Mouse (Mus musculus) spleen, adult 12 weeks (tissue): ENCODE results near the gene Zbp1.

Experiments
- DNase-seq: peaks from one replicate; pipeline ENCODE4 v3.0.0; 2022; ENCODE audit warnings: low spot score

Zbp1 gene

DNA sequence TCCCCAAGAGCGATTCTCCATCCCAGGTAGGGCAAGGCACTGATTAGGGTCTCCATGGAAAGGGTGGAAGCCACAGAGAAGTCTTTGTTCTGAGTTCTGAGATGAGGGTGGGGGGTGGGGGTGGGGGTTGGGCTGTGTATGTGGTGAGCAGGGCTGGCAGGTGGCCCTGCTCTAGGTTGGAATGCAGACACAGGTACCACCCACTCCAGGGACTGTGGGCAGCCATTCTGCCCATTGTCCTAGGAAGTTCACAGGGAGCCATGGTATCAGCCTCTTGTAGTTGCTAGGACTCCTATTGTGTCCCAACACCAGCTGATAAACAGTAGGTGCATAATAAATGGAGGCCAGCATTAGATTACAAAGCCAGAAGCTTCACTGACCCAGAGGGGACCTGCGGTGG is 28.5 kb upstream of the Zbp1 start:
- no peak for DNase-seq

DNA sequence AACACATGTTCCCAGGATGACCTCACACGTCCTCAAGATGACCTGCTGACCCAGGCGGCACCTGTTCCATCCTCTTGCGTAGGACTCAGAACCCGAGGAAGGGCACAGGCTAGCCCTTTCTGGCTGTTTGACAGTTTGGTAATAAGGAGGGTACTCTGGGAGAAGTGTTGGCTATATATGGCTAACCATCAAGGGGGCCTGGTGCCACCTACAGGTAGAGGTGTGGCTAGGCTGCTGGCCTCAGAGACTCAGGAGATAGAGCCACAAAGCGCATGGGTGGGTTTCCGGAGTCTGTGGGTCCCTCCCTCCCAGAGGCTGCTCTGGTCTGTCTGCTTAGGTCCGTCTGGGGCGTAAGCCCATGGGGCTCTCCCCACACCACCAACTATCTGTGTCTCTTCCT is 28.0 kb upstream of the Zbp1 start:
- no peak for DNase-seq

DNA sequence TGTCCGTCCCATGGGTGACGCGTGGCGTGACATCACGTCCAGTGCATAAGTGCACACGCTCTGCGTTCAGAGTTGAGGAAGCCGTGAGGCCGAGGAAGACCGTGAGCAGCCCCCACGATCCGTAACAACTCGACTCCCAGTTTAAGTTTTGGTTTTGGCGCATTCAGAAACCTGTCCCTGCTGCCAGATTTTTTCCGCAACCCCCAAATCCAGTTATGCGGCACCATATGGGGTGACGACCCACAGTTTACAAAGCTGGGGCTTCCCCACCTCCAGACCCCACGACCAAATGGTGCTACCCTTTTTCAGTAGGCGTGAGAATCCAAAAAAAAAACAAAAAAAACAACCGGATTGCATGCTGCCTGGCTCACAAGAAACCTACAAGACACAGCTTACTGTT is 26.5 kb upstream of the Zbp1 start:
- no peak for DNase-seq

DNA sequence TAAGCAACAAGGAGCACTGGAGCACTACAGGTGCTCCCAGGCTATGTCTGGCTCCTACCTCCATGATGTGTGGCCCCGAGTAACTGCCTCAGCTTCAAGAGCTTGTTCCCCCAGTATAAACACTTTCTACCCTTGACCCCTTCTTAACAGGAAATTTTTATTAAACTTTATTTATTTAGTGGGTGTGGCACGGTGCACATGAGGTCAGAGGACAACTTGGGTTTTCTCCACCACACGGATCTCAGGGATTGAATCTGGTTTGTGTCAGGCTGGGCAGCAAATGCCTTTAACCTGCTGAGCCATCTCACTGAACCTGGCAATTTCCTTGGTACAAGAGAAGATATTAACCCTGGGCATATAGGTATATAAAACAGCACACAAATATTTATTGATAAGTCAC is 25.4 kb upstream of the Zbp1 start:
- DNase-seq, result no peak

DNA sequence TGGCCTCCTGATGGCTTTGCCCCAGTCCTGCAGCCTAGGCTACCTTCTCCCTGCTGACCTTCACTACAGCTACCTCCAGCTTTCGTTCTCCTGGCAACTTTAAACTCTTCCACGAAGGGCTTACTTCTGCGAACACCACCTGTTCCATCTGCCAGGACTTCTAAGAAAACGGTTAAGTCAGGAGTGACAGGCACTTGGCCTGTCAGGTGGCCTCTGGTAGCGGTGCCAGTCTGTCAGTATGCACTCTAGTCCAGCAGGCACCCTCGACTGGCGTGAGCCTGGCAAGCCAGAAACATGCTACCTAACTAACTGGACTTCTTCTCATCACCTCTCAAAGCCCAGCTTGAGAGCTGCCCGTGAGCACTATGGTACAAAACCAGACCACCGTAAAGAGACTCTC is 24.9 kb upstream of the Zbp1 start:
- no peak for DNase-seq

DNA sequence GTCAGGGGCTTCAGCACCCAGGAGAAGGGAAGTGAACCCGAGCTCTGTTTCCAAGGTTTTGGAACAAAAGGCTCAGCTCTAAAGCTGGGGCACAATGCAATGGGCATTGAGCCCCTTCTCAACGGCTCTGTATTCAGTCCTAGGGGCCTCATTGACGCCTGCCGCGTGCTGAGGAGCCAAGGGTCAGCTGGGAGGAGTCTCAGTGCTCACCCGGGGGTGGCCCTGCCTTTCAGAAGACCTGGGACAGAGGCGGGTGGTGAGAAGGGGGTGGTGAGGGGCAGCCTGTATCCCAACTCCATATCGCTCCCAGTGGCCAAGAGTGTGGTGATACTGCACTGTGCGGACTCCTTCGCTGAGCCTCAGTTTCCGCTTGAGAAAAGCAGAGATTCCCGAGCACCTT is 24.2 kb upstream of the Zbp1 start:
- DNase-seq, result no peak

DNA sequence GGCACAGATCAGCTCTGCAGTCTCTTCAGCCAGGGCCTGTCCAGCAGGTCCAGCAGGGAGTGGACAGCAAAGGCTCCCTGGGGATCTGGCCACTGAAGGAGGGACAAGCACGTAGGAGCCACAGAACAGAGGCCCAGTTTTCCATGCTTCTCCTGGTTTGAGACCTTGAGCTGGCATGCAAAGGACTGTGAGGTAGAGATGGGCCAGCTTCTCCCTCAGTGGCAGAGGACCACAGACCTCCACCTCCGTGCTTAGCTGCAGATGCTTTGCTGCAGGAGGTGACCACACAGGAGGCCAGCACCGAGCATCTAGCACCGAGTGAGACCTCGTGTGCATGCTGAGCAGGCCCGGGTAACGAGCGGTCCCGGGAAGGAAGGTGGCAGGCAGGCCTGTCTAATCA is 22.0 kb upstream of the Zbp1 start:
- DNase-seq, result no peak

DNA sequence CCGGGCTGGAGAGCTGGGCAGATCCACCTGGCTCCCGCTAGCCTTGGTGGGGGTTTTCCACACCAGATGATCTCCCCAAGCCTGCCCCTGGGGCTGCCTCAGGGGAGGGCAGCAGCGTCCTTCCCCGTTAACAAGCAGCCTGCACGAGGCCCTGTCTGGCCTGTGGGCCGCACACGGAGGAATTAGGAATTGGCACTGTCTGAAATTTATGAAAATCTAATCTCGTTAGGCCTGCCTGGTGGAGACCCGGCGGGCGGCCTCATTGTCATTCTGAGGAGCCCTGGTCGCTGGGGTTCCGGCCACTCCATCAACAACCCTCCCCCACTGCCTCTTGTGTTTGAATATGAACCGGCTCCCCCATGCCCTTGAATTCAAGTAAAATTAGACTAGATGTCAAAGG is 19.8 kb upstream of the Zbp1 start:
- DNase-seq, result no peak

DNA sequence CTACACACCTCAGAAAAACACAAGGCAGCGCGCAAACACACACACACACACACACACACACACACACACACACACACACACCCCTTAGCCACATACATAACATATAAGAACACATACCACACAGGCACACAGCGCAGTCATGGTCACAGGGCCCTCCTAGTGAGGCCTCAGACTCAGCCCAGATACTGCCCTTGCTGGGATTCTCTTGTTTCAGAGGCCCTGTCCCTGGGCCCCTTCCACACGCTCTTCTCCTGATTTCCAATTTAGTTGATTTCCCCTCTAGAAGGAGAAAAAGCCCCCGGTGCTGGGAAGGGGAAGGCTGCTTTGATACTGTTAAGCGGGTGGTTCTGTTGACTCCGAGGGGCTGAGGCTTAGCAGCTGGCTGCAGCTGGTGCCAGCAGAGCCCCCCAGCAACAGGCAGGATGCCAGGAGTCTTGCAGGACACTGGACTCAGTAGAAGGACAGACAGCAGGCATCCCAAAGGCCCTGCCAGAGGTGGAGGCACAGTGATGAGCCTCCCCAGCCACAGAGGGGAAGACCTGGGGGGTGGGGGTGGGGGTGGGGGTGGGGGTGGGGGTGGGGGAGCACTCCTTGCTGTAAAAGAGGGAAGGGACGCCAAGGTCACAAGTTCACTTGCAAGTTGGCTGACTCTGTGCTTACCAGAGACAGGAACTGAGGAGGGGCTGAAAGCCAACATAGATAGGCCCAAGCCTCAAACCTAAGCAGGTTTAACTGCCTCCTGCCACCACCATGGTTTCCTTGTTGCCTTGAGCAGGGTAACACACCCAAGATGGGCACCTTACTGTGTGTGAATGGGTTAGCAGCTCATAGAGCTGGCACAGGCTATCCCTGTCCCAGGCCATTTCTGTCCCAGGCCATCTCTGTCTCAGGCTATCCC is 17.0 kb upstream of the Zbp1 start:
- DNase-seq, result no peak

DNA sequence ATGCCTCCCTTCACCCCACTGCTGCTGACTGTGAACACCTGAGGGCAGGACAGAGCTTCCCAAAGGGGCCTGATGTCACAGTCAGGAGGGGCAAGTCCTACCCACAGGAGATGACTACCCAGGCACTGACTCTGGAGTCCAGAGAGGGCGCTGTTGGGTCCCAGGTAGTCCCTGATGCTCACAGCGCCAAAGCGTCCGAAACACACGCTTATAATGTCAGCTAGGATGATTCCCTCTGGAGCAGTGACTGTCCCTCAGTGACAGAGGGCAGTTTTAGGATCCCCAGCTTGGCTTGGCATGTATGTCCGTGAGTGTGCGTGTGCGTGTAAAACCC is 14.0 kb upstream of the Zbp1 start:
- DNase-seq, result no peak

DNA sequence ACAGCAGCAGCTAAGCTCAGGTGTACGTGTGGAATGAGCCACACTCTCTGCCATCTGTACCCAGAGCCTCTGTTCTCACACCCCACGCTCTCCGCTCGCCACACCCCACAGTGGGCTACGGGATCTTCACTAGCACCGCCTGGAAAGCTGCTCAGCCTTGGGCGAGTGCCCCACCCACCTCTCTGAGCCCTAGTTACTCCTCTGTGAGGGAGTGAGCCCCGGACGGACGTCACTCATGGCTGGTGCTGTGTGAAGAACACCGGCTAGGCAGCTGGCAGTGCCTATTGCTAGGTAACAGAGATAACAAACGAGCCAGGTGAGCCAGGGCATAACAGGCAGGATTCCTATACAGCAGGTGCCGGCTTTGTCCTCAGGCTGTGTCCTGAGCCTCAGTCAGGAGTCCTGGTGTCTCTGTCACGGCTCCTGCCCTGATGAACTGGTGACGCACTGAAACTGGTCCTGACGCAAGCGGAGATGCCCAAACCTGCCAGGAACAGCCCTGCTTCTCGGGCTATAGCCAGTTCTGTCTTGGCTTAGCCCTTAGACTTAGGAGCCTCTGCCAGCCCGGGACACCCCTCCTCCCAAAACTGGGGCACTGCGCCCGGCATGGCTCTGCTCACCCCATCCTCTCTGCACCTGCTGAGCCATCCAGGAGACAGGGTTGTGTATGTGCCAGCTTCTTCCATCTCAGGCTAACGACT is 13.5 kb upstream of the Zbp1 start:
- DNase-seq, result no peak

DNA sequence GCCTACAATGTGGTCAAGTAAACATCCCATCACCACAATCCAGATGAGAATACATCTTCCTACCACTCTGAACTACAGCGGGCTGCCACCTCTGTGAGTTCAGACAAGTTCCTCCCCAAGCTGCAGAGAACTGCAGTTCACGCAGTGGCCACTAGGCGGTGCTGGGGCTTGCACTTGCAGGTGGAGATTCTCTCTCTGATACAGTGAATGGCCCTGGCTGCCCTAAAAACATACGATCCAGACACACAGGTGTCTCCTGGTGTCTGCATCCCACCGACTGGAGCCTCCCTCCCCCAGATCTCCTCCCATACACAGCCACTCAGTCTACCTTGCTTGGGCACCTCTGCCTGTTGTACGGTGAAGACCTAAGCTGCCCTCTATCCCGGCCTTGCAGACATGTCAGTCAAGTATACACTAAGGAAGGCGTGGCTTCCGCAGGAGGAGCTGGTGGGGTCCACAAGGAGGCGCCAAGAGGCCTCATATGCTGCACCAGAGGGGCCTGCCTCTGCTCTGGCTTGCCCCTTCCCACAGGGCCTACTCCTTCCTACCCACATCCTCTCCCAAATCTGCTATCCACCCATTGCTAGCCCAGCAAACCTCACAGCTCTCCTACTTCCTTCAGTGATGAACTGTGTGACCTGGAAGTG is 11.0 kb upstream of the Zbp1 start:
- DNase-seq, result peak; percentile 80

DNA sequence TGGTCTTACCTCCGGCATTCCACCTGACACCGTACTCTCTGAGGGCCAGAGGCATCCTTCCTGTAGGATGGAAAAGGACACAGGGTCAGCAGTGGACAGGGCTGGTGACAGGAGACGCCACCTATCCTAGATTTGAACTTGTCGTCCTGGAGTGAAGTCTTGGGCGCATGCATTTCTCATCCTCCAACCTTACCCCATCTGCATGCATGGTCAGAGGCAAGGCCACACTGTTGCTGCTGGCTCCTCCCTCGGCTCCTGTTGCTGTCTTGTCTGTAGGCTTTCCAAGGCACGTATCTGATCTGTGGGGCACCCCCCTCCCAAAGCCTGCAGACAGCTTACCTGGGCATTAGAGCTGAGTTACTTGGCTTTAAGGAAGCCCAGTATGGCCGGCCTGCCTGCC is 9.8 kb upstream of the Zbp1 start:
- no peak for DNase-seq

DNA sequence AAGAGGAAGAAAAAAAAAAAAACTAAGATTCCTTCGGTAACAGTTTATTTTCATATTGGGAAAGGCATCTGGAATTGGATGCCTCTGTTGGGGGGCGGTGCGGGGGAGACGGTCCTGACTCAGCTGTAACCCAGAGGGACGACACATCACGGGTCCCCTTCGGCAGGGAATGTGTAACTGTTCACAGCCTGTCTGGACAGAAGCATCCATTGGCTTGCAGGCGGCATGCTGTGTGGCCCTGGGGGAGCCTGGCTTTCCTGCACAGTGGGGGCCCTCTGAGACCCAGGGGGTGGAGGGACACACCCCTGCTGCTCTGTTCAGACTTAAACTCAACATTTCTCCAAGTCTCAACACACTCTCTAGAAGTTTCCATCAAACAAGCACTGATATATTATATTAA is 8.1 kb upstream of the Zbp1 start:
- no peak for DNase-seq

DNA sequence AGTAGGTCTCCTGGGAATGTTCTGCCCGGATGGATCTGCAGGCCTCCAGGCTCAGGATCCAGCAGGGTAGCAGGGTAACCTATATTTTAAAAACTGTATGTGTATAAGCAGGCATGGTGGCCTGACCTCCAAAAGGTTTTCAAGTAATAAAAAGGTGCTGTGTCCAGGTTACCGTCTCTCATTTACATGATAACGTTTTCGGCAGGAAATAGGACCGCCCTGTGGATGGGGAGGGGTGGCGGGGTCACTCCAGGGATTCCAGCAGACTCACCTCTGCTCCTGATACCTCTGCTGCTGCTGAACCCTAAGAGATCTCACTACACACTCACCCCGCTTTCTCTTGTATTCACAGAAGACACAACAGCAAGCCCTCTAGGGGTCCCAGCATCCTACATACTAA is 7.2 kb upstream of the Zbp1 start:
- no peak for DNase-seq

DNA sequence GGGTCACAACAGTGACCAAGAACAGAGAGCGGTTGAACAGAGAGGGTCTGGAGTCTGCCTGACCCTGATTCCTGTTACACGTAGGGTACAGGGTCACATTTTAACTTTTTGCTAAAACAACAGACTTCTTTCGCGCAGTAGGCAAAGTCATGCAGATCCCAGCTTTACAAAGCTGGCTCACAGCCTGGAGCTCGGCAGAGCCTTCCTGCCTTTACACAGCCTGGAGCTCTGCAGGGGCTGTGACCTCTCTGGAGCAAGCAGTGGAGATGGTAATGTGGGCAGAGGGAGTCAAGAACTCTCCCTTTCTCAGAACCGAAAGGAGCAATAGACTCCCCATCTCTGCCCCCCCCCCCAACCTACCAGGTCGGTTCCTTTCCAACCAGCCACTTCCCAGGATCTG is 6.1 kb upstream of the Zbp1 start:
- DNase-seq, result no peak

DNA sequence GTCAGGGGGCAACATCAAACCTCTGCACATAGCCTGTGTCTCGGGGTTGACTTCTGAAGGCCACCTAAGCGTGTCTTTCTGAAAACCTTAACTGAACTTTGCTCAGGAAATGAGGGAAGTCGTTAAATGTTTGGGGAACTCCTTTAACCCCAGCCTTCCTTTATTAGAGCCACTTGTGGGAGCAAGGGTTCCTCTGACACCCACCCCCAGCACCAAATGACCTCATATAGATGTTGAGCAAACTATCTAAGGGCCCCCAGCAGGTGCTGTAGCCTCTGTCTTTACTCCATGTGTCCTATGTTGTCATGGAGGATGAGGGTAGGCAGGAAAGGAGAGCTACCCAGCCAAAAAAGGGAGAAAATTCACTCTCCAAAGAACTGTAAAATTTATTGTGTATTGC is 5.4 kb upstream of the Zbp1 start:
- no peak for DNase-seq

DNA sequence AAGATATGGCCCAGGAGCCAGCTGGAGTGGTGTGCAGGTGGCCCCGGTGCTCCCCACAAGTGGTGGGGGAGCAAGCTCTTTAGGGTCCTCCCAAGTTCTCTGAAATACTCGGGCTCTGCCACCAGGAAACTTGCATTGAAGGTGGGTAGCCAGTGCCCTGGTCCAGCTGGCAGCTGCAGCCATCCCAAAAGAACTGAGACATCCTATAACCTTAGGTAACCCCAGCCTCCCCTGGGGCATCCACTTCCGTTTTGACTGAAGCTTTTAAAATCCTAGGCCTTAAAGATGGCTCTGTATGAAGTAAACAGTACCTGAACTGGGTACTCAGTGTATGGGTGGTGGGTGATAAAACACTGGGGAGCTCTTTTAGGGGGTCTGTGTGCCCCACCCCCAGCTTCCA is 4.8 kb upstream of the Zbp1 start:
- DNase-seq, result no peak

DNA sequence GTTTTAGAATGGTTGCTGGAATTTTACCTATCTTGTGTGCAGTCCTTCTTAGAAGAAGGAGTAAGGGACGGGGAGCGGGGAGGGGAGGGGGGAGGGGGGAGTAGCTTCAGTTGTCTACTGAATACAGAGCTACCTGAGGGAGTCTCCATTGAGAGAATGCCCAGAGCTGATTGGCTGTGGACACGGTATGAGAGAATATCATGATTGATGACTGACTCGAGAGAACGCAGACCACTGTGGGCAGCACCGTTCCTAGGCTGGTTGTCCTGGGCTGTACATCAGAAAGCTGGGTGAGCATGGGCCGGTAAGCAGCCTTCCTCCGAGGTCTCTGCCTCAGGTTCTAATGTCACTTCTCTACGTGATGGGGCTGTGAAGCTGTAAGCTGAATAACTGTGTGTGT is 2.0 kb upstream of the Zbp1 start:
- no peak for DNase-seq

DNA sequence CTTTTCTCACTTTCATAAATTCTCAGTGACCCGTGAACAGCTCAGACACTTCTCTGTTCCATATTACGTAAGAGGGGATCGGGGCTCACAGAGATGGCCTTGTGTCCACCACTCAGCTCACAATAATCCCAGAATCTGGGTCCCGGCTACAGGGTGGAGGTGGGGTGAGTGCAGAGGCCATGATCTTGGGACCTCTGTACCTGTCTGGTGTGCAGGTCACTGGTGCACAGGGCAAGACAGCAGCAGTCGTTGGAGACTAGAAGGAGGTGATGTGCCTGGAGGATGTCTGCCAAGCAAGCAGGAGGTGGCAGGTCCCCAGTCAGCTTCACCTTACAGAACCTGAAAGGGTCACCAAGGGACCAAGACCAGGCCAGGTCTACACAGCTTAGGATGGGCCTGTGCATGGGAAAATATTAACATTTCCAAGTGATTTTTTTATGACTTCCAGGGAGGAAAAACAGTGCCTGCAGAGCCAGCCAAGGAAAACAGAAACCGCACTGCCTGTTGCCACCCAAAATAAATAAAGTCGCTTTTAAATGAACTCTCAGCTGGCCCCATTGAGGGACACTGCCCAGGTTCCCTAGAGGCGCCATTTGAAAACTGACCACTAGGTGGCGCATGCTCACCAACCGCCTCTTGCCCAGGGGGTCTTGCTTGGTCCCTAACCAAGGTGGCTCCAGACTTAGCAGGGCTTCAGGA is 682 bp upstream of the Zbp1 start:
- peak; percentile 15 for DNase-seq

DNA sequence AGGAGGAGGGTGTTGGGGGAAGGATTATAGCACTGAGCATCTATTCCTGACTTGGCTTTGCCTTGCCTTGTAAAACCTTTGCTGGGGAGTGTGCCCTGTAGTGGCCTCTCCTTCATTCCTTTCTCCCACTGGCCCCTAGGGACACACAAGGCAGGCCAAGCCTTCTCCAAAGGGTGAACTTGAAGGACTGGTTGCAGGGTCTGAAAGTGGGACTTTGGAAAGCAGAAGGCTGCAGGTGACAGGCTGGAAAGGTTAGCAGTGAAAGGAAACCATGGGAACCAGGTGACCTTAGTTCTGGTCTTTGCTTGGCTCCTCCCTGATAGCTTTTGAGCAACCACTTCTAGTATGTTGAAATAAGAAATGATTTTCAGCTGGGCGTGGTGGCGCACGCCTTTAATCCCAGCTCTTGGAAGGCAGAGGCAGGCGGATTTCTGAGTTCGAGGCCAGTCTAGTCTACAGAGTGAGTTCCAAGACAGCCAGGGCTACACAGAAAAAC is 912 bp downstream of the Zbp1 start:
- DNase-seq, result no peak

DNA sequence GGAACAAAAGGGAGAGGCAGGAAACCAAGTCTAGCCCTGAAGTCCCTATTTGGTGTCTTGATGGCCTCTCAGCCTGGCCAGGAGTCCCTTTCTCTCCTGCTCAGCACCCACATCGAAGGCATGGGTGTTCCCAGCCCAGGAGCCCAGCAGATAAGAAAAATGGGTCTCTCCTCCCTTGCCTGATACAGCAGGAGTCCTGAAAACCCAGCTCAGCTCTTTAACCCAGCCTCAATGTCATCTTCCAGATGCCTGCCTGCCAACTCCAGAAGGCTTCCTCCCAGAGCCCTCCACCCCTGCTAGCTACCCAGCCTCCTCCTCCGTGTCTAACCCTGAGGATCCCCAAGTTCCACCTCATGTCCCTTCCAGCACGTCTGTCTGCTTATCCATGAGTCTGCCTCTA is 1.5 kb downstream of the Zbp1 start:
- no peak for DNase-seq

DNA sequence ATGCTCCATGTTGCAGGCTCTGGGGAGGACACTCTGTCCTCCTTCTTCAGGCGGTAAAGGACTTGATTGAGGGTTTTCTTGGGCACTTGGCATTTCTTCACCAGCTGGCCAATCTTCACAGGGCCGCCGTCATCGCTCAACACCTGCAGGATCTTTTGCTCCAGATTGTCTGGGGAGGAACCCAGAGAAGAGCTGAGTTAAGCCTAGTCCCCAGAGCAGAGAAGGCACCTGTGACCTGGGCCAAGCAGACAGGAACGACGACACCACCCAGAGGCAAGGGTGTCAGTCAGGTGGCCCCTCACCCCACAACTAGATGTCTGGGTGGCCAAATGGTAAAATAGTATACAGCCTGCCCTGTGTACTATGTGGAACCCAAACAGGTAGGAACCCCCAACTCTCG is 1.9 kb downstream of the Zbp1 start:
- no peak for DNase-seq
